Mouse (Mus musculus): ENCODE measurements around the gene Fkbp9.

GRCm38 (mm10) chr6:56848974-56849373 is 17.1 kb downstream of the Fkbp9 start:
- TF ChIP-seq CTCF (IDR thresholded peaks at IDR 0.05) (no peak), EP300 (IDR thresholded peaks at IDR 0.05) (no peak)

Data from lung, postnatal 0 days (tissue).